Mouse (Mus musculus): ENCODE measurements at regions not wholly inside any gene's neighbourhood (a gene's known extent, or its start where the extent isn't known, plus 50 kb on each side); places are given as distances from the start of the nearest gene placed in this dataset.

DNA sequence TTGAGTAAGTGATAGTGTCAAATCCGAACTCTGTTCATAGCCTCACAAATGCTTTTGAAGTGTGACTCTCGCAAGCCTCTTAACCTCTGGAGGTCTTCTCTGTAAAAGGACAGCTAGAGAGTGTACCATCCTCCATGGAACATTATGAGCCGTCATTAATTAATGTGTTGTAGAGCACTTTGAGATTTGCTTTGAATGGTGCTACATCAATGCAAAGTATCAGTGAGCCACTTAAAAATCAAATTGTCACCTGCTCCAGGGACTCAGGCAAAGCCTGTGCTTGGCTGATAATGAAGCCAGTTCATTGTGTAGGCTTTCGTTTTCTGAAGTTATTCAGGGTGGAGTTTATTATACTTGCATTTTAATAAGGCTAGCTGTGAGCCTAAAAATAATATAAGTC lies 801.8 kb upstream of the B3galt2 start:
- no peak overlapping the region for H3K9ac ChIP-seq (replicated peaks; ENCODE audit: low read depth, low read length)
- WGBS, result 47% methylated on average over 4 of the region's 4 CpGs
- no peak overlapping the region for H3K4me3 ChIP-seq (ENCODE audit: low read depth, low read length)
- H3K27ac ChIP-seq (ENCODE audit: low read depth), result no peak overlapping the region
- no peaks in the 10 kb centered on the region for H3K36me3 ChIP-seq (replicated peaks; ENCODE audit: control insufficient read depth, insufficient read depth, low read length)
- no peaks in the 10 kb centered on the region for H3K27me3 ChIP-seq (ENCODE audit: control insufficient read depth, insufficient read depth, low read length)
- no peak overlapping the region for H3K4me2 ChIP-seq (ENCODE audit: low read depth, low read length)
- no peaks in the 10 kb centered on the region for H3K4me1 ChIP-seq (ENCODE audit: control insufficient read depth, insufficient read depth)
- ATAC-seq (ENCODE audit: insufficient read depth, low read depth) (no peak), DNase-seq (ENCODE audit: low spot score) (no peak)
- no peaks in the 10 kb centered on the region for H3K9me3 ChIP-seq (replicated peaks; ENCODE audit: control insufficient read depth, low read length)
- no peak for TF ChIP-seq EP300 (IDR thresholded peaks at IDR 0.05; ENCODE audit: low read depth)
- TF ChIP-seq CTCF (IDR thresholded peaks at IDR 0.05; ENCODE audit: low read depth), result no peak

DNA sequence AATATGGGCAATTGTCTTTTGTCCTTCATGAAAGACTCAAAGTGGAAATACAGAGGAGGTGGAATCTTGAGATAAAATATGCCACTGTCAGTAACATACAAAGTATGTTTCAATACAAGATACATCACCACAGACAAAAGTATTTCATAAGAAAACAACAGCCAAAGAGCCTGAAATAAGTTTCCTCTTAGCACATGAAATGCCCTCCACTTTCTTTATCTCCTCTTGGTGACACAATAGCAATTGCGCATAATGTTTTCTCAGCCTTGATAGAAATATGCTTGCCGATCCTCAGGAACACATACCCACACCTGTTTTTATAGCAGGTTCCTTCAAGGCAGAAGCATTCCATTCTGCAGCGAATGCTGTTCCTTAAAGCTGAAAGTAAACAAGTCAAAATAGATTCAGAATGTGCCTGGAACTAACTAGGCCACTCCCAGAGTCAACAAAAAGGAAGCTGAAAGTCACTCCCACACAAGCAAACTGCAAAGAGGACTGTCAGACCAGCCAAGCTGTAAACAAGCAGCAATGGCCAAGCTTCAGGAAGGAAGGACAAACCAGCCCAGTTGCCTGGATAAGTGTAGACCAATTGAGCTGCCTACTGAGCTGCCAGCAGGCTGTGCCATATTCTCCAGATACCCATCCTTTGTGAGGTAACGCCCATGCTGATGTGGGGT lies 773.3 kb upstream of the B3galt2 start:
- no peak for ATAC-seq (ENCODE audit: insufficient read depth, low read depth)
- no peak overlapping the region for H3K9ac ChIP-seq (replicated peaks; ENCODE audit: low read depth, low read length)

DNA sequence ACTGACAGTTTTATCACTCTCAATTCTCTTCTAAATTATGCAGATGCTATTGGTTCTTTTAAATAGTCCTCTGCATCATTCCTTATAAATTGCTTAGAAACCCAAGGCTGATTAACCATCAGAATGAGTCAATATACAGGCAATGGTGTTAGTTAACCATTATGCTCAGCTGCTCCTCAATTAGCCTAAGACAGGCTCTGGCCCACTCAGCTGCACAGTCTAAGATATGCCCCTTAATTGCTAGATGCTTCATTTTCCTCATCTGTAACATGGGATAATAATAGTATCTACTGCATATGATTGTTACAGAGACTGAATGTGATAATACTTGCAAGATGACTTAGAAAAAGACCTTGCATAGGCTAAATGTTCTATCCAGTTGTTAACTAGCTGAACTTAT lies 748.6 kb upstream of the B3galt2 start:
- no peaks in the 10 kb centered on the region for H3K27me3 ChIP-seq (ENCODE audit: control insufficient read depth, insufficient read depth, low read length)
- DNase-seq (ENCODE audit: low spot score), result no peak
- H3K4me1 ChIP-seq (ENCODE audit: control insufficient read depth, insufficient read depth), result no peaks in the 10 kb centered on the region
- no peaks in the 10 kb centered on the region for H3K36me3 ChIP-seq (replicated peaks; ENCODE audit: control insufficient read depth, insufficient read depth, low read length)
- no peak for ATAC-seq (ENCODE audit: insufficient read depth, low read depth)
- no peak overlapping the region for H3K4me3 ChIP-seq (ENCODE audit: low read depth, low read length)
- H3K9ac ChIP-seq (replicated peaks; ENCODE audit: low read depth, low read length), result no peak overlapping the region
- H3K4me2 ChIP-seq (ENCODE audit: low read depth, low read length), result no peak overlapping the region
- no peaks in the 10 kb centered on the region; the same call in 1 of the 2 replicates for H3K9me3 ChIP-seq (replicated peaks; ENCODE audit: control insufficient read depth, low read length)
- H3K27ac ChIP-seq (ENCODE audit: low read depth), result no peak overlapping the region
- TF ChIP-seq EP300 (IDR thresholded peaks at IDR 0.05; ENCODE audit: low read depth) (no peak), CTCF (IDR thresholded peaks at IDR 0.05; ENCODE audit: low read depth) (no peak)

More for the DNA sequence above, 773.3 kb upstream of the B3galt2 start:
- no peaks in the 10 kb centered on the region for H3K9me3 ChIP-seq (replicated peaks; ENCODE audit: control insufficient read depth, low read length)
- TF ChIP-seq CTCF (IDR thresholded peaks at IDR 0.05; ENCODE audit: low read depth) (no peak), EP300 (IDR thresholded peaks at IDR 0.05; ENCODE audit: low read depth) (no peak)
- DNase-seq (ENCODE audit: low spot score), result no peak
- no peaks in the 10 kb centered on the region for H3K27me3 ChIP-seq (ENCODE audit: control insufficient read depth, insufficient read depth, low read length)
- no peak overlapping the region for H3K4me2 ChIP-seq (ENCODE audit: low read depth, low read length)
- WGBS, result 65% methylated on average over 4 of the region's 4 CpGs
- no peaks in the 10 kb centered on the region for H3K36me3 ChIP-seq (replicated peaks; ENCODE audit: control insufficient read depth, insufficient read depth, low read length)
- H3K27ac ChIP-seq (ENCODE audit: low read depth), result no peak overlapping the region
- no peaks in the 10 kb centered on the region for H3K4me1 ChIP-seq (ENCODE audit: control insufficient read depth, insufficient read depth)
- H3K4me3 ChIP-seq (ENCODE audit: low read depth, low read length), result no peak overlapping the region

DNA sequence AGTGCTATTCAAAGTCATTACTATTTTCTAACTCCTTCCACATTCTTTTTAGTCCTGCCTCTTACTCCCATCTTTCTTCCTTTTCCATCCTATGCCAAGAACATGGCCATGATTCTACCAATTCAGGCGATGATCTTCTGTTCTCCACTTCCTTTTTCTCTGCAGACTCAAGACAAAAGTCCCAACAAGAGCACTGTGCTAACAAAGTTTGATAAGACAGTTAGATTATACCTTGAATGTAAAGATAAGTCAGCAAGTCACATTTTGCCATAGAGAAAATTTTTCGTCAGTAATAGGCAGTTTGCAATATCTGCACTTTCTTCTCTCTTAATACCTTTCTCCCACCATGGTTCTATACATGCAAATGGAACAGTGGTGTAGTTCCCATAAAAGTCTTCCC lies 747.3 kb upstream of the B3galt2 start:
- Histone ChIP-seq H3K9me3 (replicated peaks; ENCODE audit: control insufficient read depth, low read length) (no peaks in the 10 kb centered on the region; the same call in 1 of the 2 replicates), H3K36me3 (replicated peaks; ENCODE audit: control insufficient read depth, insufficient read depth, low read length) (no peaks in the 10 kb centered on the region), H3K27me3 (ENCODE audit: control insufficient read depth, insufficient read depth, low read length) (no peaks in the 10 kb centered on the region), H3K27ac (ENCODE audit: low read depth) (no peak overlapping the region), H3K9ac (replicated peaks; ENCODE audit: low read depth, low read length) (no peak overlapping the region), H3K4me2 (ENCODE audit: low read depth, low read length) (no peak overlapping the region), H3K4me1 (ENCODE audit: control insufficient read depth, insufficient read depth) (no peaks in the 10 kb centered on the region), H3K4me3 (ENCODE audit: low read depth, low read length) (no peak overlapping the region)
- WGBS, result 80% methylated on average over 2 of the region's 2 CpGs
- DNase-seq (ENCODE audit: low spot score) (no peak), ATAC-seq (ENCODE audit: insufficient read depth, low read depth) (no peak)
- TF ChIP-seq EP300 (IDR thresholded peaks at IDR 0.05; ENCODE audit: low read depth) (no peak), CTCF (IDR thresholded peaks at IDR 0.05; ENCODE audit: low read depth) (no peak)

DNA sequence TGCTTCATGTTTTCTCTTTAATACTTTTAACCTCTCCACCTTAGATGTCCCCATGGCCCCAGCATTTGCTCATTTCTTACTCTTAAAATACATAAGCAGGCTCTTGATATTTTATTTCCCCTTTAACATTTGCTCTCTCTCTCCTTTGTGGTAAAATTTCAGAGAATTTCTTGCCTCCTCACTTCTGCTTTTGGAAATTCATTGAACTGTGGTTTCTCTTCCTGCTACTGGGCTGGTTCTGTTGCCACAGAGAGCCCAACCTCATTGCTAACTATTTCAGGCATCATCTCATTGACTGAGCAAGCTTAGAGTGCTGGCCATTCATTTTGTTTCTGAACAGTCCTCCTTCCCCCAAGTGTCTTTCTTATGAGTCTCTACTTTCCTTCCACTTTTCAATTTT lies 746.3 kb upstream of the B3galt2 start:
- Histone ChIP-seq H3K4me2 (ENCODE audit: low read depth, low read length) (no peak overlapping the region), H3K36me3 (replicated peaks; ENCODE audit: control insufficient read depth, insufficient read depth, low read length) (no peaks in the 10 kb centered on the region), H3K4me3 (ENCODE audit: low read depth, low read length) (no peak overlapping the region), H3K27ac (ENCODE audit: low read depth) (no peak overlapping the region), H3K9ac (replicated peaks; ENCODE audit: low read depth, low read length) (no peak overlapping the region), H3K27me3 (ENCODE audit: control insufficient read depth, insufficient read depth, low read length) (no peaks in the 10 kb centered on the region), H3K4me1 (ENCODE audit: control insufficient read depth, insufficient read depth) (no peaks in the 10 kb centered on the region), H3K9me3 (replicated peaks; ENCODE audit: control insufficient read depth, low read length) (no peaks in the 10 kb centered on the region; the same call in 1 of the 2 replicates)
- ATAC-seq (ENCODE audit: insufficient read depth, low read depth) (no peak), DNase-seq (ENCODE audit: low spot score) (no peak)
- TF ChIP-seq EP300 (IDR thresholded peaks at IDR 0.05; ENCODE audit: low read depth), result no peak

DNA sequence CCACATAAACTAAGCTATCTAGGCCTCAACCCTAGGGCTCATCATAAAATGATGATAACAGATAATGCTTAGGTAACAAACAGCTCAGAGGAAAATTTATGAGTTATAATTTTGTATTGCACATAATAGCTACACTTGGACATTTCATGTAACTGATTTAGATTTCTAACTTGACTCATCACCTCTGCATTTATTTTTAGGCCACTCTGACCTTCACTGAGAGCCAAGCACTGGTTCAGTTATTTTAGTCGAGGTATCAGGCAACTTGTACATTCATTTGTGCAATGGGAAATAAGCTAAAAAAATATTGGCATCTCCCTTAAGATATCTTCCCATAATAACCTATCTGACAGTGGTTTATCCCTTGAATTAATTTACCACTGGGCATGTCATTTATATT lies 745.4 kb upstream of the B3galt2 start:
- ATAC-seq (ENCODE audit: insufficient read depth, low read depth), result no peak
- TF ChIP-seq CTCF (IDR thresholded peaks at IDR 0.05; ENCODE audit: low read depth) (no peak), EP300 (IDR thresholded peaks at IDR 0.05; ENCODE audit: low read depth) (no peak)
- Histone ChIP-seq H3K4me1 (ENCODE audit: control insufficient read depth, insufficient read depth) (no peaks in the 10 kb centered on the region), H3K4me3 (ENCODE audit: low read depth, low read length) (no peak overlapping the region), H3K27me3 (ENCODE audit: control insufficient read depth, insufficient read depth, low read length) (no peaks in the 10 kb centered on the region), H3K4me2 (ENCODE audit: low read depth, low read length) (no peak overlapping the region), H3K36me3 (replicated peaks; ENCODE audit: control insufficient read depth, insufficient read depth, low read length) (no peaks in the 10 kb centered on the region), H3K9ac (replicated peaks; ENCODE audit: low read depth, low read length) (no peak overlapping the region), H3K27ac (ENCODE audit: low read depth) (no peak overlapping the region), H3K9me3 (replicated peaks; ENCODE audit: control insufficient read depth, low read length) (no peaks in the 10 kb centered on the region; the same call in 1 of the 2 replicates)
- no peak for DNase-seq (ENCODE audit: low spot score)
- 18% methylated on average over 1 of the region's 1 CpGs for WGBS
